Mouse (Mus musculus) CH12F3 (cell line): ENCODE measurements around the gene Defb29.

Source experiments
- in situ Hi-C: fragments of 300-500 bp; cut with MboI; formaldehyde crosslinking; loops from 2 replicates; pipeline ENCODE4 v1.14.3; 2020; ENCODE audit warnings: low sequenced_read_pairs

Defb29 gene

GRCm38 (mm10) chr2:152503950-152504349, 35.9 kb downstream of the Defb29 start:
- in situ Hi-C loops = no loop called here

GRCm38 (mm10) chr2:152500863-152501229, 39.1 kb downstream of the Defb29 start:
- in situ Hi-C loops = no loop called here

- in situ Hi-C loops = no loop called here
Measured at GRCm38 (mm10) chr2:152500204-152500862, 39.6 kb downstream of the Defb29 start.

GRCm38 (mm10) chr2:152498020-152498419, 41.9 kb downstream of the Defb29 start:
- in situ Hi-C loops = no loop called here

GRCm38 (mm10) chr2:152493151-152493550, 46.7 kb downstream of the Defb29 start:
- in situ Hi-C loops = no loop called here

GRCm38 (mm10) chr2:152490038-152490437, 49.9 kb downstream of the Defb29 start, which contains the start of gene Defb22:
Defb22 (minus strand) TSS chr2:152490138.
- in situ Hi-C loops = no loop called here
